Mouse (Mus musculus): Measurements from ENCODE around the gene Wnt9b.

Wnt9b gene

DNA sequence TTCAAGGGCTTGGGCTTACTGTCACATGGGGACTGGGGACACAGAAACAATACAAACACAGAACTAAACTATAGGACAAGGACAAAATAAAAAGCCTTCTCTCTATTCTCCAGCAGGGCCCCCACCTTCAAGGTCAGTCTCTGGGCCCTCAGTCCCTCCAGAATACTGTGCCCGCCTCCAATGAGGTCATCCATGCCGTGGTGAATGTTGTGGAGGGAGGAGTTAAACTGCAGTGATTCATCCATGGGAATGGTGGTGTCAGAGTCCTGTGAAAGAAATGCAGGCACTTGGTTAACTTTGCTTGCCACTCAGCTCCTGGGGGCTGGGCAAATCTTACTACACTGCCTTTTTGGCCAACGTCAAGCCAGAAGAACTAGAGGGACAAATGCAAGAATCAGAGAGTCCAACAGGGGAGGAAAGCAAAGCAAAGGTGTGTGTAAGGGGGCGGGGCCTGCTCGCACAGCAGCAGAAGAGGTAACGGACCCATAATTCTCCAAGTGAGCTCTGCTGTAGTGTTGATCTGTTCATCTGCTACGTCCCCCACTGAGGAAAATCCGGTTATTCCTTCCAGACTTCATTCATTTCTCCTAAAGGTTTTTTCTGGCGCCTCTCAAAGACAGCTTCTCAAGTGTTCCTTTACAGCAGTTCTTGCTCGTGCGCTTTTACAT lies 65.8 kb downstream of the Wnt9b start:
- DNase-seq (ENCODE audit: low read depth, low spot score), result no peak
